Mouse (Mus musculus) midbrain, embryonic 10.5 days (tissue): Measurements from ENCODE around the gene Smarcc2. TPM values are rescaled to one million over a fixed set of nuclear protein-coding genes. Genes with fewer than 3 reads are reported as not detected.
"Not testable (repeated sequence)": the region's sequence is repeated elsewhere in the genome, so short reads cannot be mapped to it uniquely, and the experiment has no call there.

ENCODE experiments used
- DNase-seq: peaks from one replicate; pipeline ENCODE4 v3.0.0-alpha.2; 2017; ENCODE audit warnings: low spot score
- H3K27ac ChIP-seq: fragments of 300-500 bp; sonication (generic); replicated peaks from 2 replicates; pipeline ENCODE4 v1.5.1; 2016; ENCODE audit warnings: mild to moderate bottlenecking
- H3K27me3 ChIP-seq: fragments of 300-500 bp; sonication (generic); 2 replicates; pipeline ENCODE4 v1.6.1; 2016; ENCODE audit warnings: low read depth, mild to moderate bottlenecking; ENCODE audit not compliant: poor library complexity, severe bottlenecking
- H3K36me3 ChIP-seq: fragments of 300-500 bp; sonication (generic); 2 replicates; pipeline ENCODE4 v1.6.1; 2016; ENCODE audit warnings: mild to moderate bottlenecking, moderate library complexity
- H3K4me1 ChIP-seq: fragments of 300-500 bp; sonication (generic); 2 replicates; pipeline ENCODE4 v1.6.1; 2016
- H3K4me3 ChIP-seq: fragments of 300-500 bp; sonication (generic); 2 replicates; pipeline ENCODE4 v1.5.1; 2016; ENCODE audit warnings: mild to moderate bottlenecking, moderate library complexity
- H3K9me3 ChIP-seq: fragments of 300-500 bp; sonication (generic); replicated peaks from 2 replicates; pipeline ENCODE4 v1.6.1; 2016; ENCODE audit warnings: mild to moderate bottlenecking
- WGBS: fragments of 180-500 bp; shearing (Covaris S2); methylation state at CpG from one replicate; pipeline ENCODE4 v1.1.7; 2016; 5-methylcytosine and 5-hydroxymethylcytosine counted together
- polyA plus RNA-seq: library from polyadenylated mRNA; unstranded; fragments of >200 nt; fragmentation: Nextera tagmentation; extraction: Ambion mirVana; gene quantifications from 2 replicates; pipeline ENCODE4 v1.2.1, GENCODE M21; 2016

Smarcc2 gene
- polyA plus RNA-seq, 1 experiment from 2014 or later, result 75.2 TPM

GRCm38 (mm10) chr10:128498590-128498989 is 39.5 kb downstream of the Smarcc2 start, which contains the start of gene Myl6b:
Gene Myl6b (minus strand): TSS chr10:128498685.
- Histone ChIP-seq H3K9me3 (no peaks in the 10 kb centered on the region), H3K4me1 (peaks cover 41% of the 10 kb centered on the region), H3K36me3 (no peaks in the 10 kb centered on the region), H3K4me3 (peak within 1 kb of the TSS; percentile 67), H3K27ac (peak within 1 kb of the TSS; percentile 84), H3K27me3 (peaks cover 14% of the 10 kb centered on the region)
- DNase-seq, result peak; percentile 97
- WGBS, result under 1% methylated on average over 27 of the region's 27 CpGs

GRCm38 (mm10) chr10:128499116-128499671 is 40.1 kb downstream of the Smarcc2 start:
- peak; percentile 60 for DNase-seq
- Histone ChIP-seq H3K4me3 (peak overlapping the region; percentile 67), H3K9me3 (no peaks in the 10 kb centered on the region), H3K27me3 (peaks cover 14% of the 10 kb centered on the region), H3K27ac (peak overlapping the region; percentile 84), H3K4me1 (peaks cover 40% of the 10 kb centered on the region), H3K36me3 (no peaks in the 10 kb centered on the region)
- WGBS, result 3% methylated on average over 21 of the region's 21 CpGs

GRCm38 (mm10) chr10:128502341-128502740 is 43.3 kb downstream of the Smarcc2 start:
- no peak for DNase-seq
- WGBS, result 78% methylated on average over 5 of the region's 5 CpGs
- no peaks in the 10 kb centered on the region for H3K9me3 ChIP-seq
- peaks cover under 1% of the 10 kb centered on the region; the same call in 1 of the 2 replicates for H3K27me3 ChIP-seq
- H3K36me3 ChIP-seq, result 0 out of 2 replicates have a peak, but pooled peaks cover 4% of the 10 kb centered on the region
- peaks cover 18% of the 10 kb centered on the region for H3K4me1 ChIP-seq
- H3K4me3 ChIP-seq, result no peak overlapping the region
- no peak overlapping the region for H3K27ac ChIP-seq

- no peak overlapping the region for H3K4me3 ChIP-seq
- 83% methylated on average over 8 of the region's 8 CpGs for WGBS
- DNase-seq, result no peak
- H3K9me3 ChIP-seq, result no peaks in the 10 kb centered on the region
- 0 out of 2 replicates have a peak, but pooled peaks cover 4% of the 10 kb centered on the region for H3K36me3 ChIP-seq
- peaks cover 6% of the 10 kb centered on the region for H3K4me1 ChIP-seq
- no peaks in the 10 kb centered on the region for H3K27me3 ChIP-seq
- no peak overlapping the region for H3K27ac ChIP-seq
Observed at GRCm38 (mm10) chr10:128503532-128503931, 44.5 kb downstream of the Smarcc2 start.

- WGBS, result 86% methylated on average over 3 of the region's 3 CpGs
- no peaks in the 10 kb centered on the region for H3K9me3 ChIP-seq
- H3K4me1 ChIP-seq, result peaks cover 6% of the 10 kb centered on the region
- no peaks in the 10 kb centered on the region for H3K27me3 ChIP-seq
- 0 out of 2 replicates have a peak, but pooled peaks cover 4% of the 10 kb centered on the region for H3K36me3 ChIP-seq
- no peak overlapping the region for H3K27ac ChIP-seq
- DNase-seq, result no peak
- H3K4me3 ChIP-seq, result no peak overlapping the region
Observed at GRCm38 (mm10) chr10:128504012-128504411, 45.0 kb downstream of the Smarcc2 start.

- no peak overlapping the region for H3K27ac ChIP-seq
- H3K4me1 ChIP-seq, result no peaks in the 10 kb centered on the region; the same call in 1 of the 2 replicates
- peaks cover 6% of the 10 kb centered on the region; the same call in 1 of the 2 replicates for H3K36me3 ChIP-seq
- no peak for DNase-seq
- H3K4me3 ChIP-seq, result peak overlapping the region; percentile 9; the same call in 1 of the 2 replicates
- no peaks in the 10 kb centered on the region for H3K9me3 ChIP-seq
- 85% methylated on average over 9 of the region's 9 CpGs for WGBS
- no peaks in the 10 kb centered on the region for H3K27me3 ChIP-seq
Observed at GRCm38 (mm10) chr10:128504641-128505370, 45.8 kb downstream of the Smarcc2 start.

- H3K36me3 ChIP-seq, result peaks cover 11% of the 10 kb centered on the region; the same call in 1 of the 2 replicates
- H3K27ac ChIP-seq, H3K27me3 ChIP-seq, H3K4me1 ChIP-seq, DNase-seq, H3K4me3 ChIP-seq, H3K9me3 ChIP-seq: not testable (repeated sequence)
- 83% methylated on average over 5 of the region's 5 CpGs for WGBS
Observed at GRCm38 (mm10) chr10:128505371-128505667, 46.3 kb downstream of the Smarcc2 start.

GRCm38 (mm10) chr10:128505974-128506373 is 46.9 kb downstream of the Smarcc2 start:
- H3K36me3 ChIP-seq, result peaks cover 15% of the 10 kb centered on the region; the same call in 1 of the 2 replicates
- 94% methylated on average over 14 of the region's 14 CpGs for WGBS
- H3K27ac ChIP-seq, result no peak overlapping the region
- no peaks in the 10 kb centered on the region for H3K27me3 ChIP-seq
- DNase-seq, result no peak
- H3K9me3 ChIP-seq, result no peaks in the 10 kb centered on the region
- H3K4me3 ChIP-seq, result no peak overlapping the region
- H3K4me1 ChIP-seq, result no peaks in the 10 kb centered on the region

- Histone ChIP-seq H3K4me1 (no peaks in the 10 kb centered on the region), H3K27me3 (no peaks in the 10 kb centered on the region), H3K36me3 (peaks cover 26% of the 10 kb centered on the region), H3K9me3 (no peaks in the 10 kb centered on the region), H3K4me3 (no peak overlapping the region), H3K27ac (no peak overlapping the region)
- no peak for DNase-seq
- WGBS, result 88% methylated on average over 9 of the region's 9 CpGs
Observed at GRCm38 (mm10) chr10:128508260-128508659, 49.2 kb downstream of the Smarcc2 start.

- H3K9me3 ChIP-seq, result no peaks in the 10 kb centered on the region
- peaks cover 26% of the 10 kb centered on the region for H3K36me3 ChIP-seq
- no peak overlapping the region for H3K4me3 ChIP-seq
- no peaks in the 10 kb centered on the region for H3K4me1 ChIP-seq
- no peak overlapping the region for H3K27ac ChIP-seq
- no peak for DNase-seq
- 94% methylated on average over 9 of the region's 9 CpGs for WGBS
- no peaks in the 10 kb centered on the region for H3K27me3 ChIP-seq
Observed at GRCm38 (mm10) chr10:128509203-128509602, 50.2 kb downstream of the Smarcc2 start.

GRCm38 (mm10) chr10:128509831-128510230 is 50.8 kb downstream of the Smarcc2 start:
- Histone ChIP-seq H3K27ac (no peak overlapping the region), H3K36me3 (peaks cover 27% of the 10 kb centered on the region), H3K4me1 (no peaks in the 10 kb centered on the region), H3K9me3 (no peaks in the 10 kb centered on the region), H3K4me3 (no peak overlapping the region), H3K27me3 (peaks cover 1% of the 10 kb centered on the region)
- WGBS, result 91% methylated on average over 4 of the region's 4 CpGs
- no peak for DNase-seq

GRCm38 (mm10) chr10:128510301-128510700 is 51.3 kb downstream of the Smarcc2 start:
- DNase-seq, result no peak
- 89% methylated on average over 11 of the region's 11 CpGs for WGBS
- H3K9me3 ChIP-seq, result no peaks in the 10 kb centered on the region
- peaks cover 32% of the 10 kb centered on the region for H3K36me3 ChIP-seq
- no peak overlapping the region; the same call in 1 of the 2 replicates for H3K4me3 ChIP-seq
- H3K27ac ChIP-seq, result no peak overlapping the region
- H3K27me3 ChIP-seq, result peaks cover 6% of the 10 kb centered on the region
- H3K4me1 ChIP-seq, result no peaks in the 10 kb centered on the region

- H3K9me3 ChIP-seq, result no peaks in the 10 kb centered on the region
- peaks cover 15% of the 10 kb centered on the region for H3K27me3 ChIP-seq
- 93% methylated on average over 9 of the region's 9 CpGs for WGBS
Observed at GRCm38 (mm10) chr10:128511189-128511588, 52.1 kb downstream of the Smarcc2 start.

More at GRCm38 (mm10) chr10:128511189-128511588, 52.1 kb downstream of the Smarcc2 start:
- Histone ChIP-seq H3K4me1 (peaks cover 4% of the 10 kb centered on the region; the same call in 1 of the 2 replicates), H3K27ac (no peak overlapping the region), H3K36me3 (peaks cover 33% of the 10 kb centered on the region), H3K4me3 (no peak overlapping the region)
- DNase-seq, result no peak
